Mouse (Mus musculus): ENCODE results near the gene Med18.
"Not testable (repeated sequence)": the region's sequence is repeated elsewhere in the genome, so short reads cannot be mapped to it uniquely, and the experiment has no call there.

Gene Med18

DNA sequence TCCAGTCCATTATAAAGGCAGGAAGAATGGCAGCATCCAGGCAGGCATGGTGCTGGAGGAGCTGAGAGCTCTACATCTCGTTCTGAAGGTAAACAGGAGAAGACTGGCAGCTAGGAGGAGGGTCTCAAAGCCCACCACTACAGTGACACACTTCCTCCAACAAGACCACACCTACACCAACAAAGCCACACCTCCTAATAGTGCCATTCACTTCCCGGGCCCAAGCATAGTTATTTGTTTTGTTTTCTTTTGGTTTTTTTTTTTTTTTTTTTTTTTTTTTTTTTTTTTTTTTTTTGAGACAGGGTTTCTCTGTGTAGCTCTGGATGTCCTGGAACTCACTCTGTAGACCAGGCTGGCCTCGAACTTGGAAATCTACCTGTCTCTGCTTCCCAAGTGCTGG lies 18.4 kb upstream of the Med18 start:
- not testable (repeated sequence) for DNase-seq (ENCODE audit: low spot score)

DNA sequence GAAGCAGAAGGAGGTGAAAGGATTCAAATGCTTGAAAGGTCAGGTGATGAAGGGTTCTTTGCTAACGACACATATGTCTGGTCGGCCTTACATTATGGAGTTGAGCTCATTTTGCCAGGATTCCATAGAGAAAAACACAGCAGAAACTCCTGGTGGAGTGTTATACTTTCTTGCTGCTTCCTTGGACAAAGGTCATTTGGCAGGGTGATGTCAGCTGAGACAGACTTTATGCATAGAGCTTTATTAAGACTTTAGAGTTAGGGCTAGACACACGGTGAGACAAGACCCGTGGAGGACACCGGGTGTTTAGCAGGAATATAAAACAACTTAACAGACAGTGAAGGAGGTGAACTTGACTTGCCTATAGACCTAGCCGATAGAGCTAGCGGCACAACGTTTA lies 14.1 kb upstream of the Med18 start:
- DNase-seq (ENCODE audit: low spot score): no peak

DNA sequence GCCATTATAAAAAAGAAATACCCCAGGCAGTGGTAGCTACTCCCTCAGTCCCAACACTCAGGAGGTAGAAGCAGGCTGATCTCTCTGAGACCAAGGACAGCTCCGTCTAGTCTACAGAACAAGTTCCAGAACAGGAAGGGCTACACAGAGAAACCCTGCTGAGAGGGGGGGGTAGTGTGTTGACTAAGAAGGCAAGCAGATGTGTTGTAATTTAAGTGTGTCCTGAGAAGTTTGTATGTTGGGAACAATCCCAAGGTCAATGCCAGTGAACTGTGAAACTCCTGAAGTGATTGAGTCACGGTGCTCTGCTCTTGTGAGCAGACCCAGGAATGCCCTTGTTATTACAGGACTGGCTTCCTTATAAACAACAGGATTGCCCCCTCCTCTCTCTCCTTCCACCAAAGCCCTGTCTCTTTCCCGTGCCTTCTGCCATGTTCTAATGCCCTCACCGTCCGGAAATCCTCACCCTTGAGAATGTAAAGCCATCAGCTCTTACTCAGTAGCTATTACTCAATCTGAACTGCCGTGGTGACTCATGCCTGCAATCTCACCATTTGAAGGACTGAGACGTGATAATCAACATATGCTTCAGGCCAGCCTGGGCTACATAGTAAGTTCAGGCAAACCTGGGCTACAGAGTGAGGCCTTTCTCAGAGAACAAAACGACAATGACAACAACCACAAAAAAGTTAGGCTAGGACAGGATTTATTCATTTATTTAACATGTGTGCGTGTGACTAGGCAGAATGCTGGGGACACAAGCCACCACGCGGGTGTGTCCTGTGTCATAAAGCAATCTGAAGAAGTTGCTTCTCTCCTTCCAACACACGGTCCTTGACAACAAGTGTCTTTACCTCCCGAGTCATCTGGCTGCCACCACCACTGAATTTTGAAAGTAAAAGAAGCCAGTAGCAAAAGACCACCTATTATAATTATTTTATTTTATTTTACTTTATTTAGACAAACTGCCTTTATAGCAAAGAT lies 12.5 kb upstream of the Med18 start:
- DNase-seq (ENCODE audit: low spot score): peak; percentile 38

DNA sequence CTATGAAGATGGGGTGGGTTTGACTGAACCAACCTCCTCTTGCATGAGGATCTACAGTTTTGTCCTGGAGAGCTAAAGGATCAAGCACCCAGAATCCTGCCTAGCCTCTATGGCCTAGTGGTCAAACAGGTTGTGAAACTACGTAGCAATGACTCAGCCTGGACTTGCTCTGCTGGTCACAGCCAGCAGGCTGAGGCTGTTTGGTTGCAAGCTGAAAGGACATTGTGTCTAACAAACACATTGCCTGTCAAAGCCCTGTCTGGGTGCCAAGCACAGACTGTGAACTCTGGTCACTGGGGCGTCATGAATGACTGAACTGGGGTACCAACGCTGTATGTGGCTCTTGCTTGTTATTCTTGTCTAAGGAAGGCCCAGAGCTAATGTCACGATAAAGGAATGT lies 10.9 kb upstream of the Med18 start:
- DNase-seq (ENCODE audit: low spot score): peak; percentile 68

DNA sequence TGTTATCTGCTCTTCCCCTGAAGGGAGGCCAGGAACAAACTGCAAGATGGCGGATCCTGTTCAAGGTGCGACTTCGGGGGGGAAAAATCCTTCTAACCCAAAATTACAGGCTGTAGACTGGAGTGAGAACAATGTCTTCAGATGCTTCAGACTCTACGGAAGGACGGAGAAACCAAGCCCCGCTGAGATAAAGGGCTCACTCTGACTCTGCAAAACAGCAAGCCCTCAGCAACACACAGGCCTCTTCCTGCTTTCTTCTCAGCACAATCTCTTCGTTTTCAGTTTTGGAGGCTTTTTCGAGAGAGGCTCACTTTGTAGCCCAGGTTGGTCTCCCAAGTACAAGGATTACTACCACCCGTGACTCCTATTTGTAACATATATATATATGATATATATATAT lies 9.7 kb upstream of the Med18 start:
- DNase-seq (ENCODE audit: low spot score): no peak

DNA sequence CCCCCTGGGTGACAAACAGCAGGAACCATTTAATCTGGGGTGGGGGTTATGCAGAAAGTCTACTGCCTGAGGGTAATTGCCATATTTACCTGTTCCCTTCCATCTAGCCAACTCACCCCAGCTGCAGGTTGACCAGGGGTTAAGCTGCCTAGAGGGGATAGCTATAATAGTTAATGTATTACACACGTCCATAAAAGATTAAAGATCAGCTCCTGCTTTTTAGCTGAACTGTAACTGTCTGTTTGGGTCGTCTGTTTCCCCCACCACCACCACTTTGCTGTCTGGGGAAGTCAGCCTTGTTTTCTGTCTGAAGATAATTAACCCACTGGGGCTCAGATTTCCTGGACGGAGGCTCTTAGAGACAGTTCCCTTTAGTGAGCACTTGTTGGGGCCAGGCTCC lies 6.2 kb upstream of the Med18 start:
- no peak for DNase-seq (ENCODE audit: low spot score)

DNA sequence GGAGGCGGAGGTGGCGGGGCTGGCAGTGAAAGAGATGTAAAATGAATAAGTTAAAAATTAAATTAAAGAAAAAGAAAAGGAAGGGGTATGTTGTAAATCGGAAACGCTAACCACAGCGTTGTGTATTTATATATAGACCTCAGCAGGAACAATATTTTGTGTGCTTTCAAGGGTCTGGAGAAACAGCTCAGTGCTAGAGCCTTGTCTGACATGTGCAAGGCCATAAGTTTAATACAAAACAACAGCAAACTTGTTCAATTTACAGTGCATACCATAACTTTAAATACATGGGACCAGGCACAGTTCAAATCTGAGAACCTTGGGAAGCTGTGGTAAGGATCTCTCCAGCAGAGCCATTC lies 513 bp upstream of the Med18 start:
- DNase-seq (ENCODE audit: low spot score): no peak

DNA sequence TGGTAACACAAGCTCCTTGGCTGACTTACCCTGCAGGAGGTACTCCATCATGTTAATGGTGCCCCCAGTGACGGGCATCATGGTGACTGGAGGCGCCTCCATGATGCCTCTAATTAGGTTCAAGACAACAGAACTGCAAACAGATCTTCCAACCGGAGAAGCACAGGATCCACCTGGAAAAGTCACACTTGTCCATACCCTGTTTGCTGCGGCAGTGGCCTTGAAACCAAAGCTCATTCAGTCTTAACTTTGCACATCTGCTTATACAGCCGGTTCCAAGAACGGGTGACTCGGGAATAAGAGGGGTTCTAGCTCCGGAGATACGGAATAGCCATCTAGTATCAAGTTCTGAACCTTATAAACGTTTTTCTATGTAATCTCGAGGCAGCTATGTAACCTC lies 885 bp downstream of the Med18 start:
- DNase-seq (ENCODE audit: low spot score): no peak

DNA sequence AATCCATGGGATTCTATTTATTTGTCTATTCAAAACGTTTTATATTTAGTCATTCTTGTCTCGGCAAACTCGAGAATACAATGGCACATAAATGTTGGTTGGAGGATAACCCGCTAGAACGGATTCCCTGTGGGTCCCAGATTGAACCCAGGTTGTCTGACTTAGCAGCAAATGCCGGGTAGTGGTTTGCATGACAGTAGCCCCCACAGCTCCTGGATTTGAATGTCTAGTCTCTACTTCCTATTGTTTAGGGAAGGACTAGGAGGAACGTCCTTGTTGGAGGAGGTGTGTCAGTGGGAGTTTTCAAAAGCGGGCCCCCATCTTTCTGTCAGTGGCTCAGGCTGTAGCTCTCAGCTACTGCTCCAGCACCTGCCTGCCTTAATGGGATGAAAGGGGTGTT lies 3.5 kb downstream of the Med18 start:
- DNase-seq (ENCODE audit: low spot score): no peak

DNA sequence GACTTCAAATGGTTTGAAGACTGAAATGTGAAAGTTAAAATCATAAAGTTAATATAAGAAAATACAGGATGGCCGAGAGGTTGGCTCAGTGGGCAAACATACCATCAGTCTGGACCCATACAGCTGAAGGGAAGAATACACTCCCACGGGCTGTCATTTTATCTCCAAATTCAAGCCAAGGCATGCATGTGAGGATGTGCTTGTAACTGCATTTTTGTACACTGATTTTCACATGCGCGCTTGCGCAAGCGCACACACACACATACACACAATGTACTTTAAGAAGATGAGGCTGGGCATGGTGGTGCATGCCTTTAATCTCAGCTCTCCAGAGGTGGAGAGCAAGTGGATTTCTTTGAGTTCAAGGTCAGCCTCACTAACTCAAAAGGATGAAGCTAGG lies 8.2 kb downstream of the Med18 start:
- DNase-seq (ENCODE audit: low spot score): no peak

DNA sequence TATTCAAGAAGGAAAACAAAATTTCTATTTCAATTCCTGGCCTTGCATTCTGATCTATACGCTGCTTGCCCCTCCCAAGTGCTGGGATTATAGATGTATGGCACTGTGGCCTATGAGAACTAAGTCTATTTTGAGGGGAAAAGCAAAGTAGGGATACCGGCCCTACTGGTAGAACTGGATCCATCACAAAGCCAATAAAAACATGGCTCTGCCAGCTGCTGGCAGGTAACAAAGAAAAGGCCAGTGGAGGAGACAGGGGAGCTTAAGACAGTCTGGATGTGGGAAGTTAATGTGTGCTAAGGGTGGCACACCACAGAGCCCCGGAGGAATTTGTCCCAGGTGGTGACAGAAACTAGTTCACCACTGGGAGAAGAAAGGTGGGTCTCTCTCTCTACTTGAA lies 8.6 kb downstream of the Med18 start:
- no peak for DNase-seq (ENCODE audit: low spot score)

DNA sequence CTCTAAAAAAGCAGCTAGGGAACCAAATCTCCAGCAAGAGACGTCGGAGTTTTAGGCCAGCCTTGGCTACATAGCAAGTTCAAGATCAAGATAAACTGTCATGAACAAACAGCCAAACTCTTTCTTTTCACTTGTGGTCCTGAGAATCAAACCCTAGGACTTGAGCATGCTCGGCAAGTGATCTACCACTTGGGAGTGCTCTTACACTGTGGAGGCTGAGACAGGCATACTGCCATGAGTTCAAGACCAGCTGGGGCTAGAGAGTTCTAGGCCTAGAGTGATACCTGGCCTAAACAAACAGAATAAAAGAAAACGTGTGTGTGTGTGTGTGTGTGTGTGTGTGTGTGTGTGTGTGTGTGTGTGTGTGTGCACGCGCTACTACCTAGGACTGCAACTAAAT lies 9.5 kb downstream of the Med18 start:
- DNase-seq (ENCODE audit: low spot score): no peak

DNA sequence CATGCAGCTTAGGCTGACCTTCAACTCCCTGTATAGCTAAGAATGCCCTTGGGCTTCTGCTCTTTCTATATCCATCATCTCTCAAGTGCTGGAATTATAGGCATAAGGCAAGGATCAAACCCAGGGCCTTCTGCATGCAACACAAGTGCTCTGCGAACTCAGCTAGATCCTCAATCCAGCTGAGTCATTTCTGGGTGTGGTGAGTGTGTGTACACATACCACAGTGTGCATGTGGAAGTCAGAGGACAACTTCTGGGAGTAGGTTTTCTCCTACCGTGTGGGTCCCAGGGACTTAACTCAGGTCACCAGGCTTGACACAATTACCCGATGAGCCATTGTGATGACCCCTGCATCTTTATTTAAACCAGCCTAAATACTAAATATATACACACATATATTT lies 13.9 kb downstream of the Med18 start:
- no peak for DNase-seq (ENCODE audit: low spot score)

DNA sequence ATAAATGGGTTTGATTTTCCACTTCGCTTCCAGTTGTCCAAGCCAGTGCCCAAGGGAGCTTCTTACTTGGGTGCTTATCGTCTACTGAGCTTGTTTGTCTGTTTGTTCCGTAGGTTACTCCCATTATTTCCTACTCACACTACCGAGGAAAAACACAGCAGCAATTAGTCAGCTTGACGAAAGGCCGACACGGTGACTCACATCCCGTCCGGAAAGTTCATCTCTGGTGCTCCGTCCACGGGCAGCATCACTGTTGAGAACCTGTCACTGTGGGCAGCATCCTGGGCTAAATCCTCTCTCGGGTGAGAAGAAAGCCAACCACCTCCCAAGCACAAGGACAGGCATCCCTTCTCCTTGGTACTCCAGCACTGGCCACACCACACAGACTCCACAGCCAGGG lies 17.6 kb downstream of the Med18 start:
- DNase-seq (ENCODE audit: low spot score): no peak

DNA sequence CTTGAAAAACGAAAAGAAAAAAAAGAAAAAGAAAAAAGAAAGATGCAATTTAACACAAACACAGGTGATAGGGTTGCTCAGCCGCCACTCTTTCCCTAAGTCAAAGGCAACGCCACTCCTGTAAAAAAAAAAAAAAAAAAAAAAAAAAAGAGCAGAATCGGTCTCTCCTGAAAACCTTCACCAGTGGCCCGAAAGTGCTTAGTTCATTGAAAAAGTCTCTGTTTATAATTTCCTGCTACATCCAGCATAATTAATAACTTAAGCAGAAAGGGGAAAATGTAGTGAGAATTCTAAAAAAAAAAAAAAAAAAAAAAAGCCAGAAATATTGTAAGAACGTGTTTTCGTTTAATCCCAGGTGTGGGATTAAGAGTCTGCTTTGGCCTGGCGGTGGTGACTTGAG lies 19.2 kb downstream of the Med18 start:
- DNase-seq (ENCODE audit: low spot score): no peak

DNA sequence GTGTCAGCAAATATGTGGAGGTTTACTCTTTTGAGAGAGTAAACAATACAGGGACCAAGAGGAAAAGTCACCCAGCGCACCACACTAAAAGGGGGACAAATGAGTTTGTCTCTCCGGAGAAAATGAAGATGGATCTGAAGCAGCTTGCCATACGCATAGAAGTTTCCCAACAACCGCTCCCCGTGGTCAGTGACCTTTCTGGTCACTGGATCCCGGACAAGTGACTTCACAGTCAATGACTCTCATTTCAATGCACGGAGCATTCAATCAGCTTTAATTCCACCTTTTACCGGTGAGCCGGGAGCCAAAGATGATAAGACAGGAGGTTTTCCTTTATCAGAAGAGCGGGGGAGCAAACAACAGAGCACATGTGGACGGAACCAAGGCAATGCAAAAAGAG lies 25.9 kb downstream of the Med18 start:
- DNase-seq (ENCODE audit: low spot score): no peak

DNA sequence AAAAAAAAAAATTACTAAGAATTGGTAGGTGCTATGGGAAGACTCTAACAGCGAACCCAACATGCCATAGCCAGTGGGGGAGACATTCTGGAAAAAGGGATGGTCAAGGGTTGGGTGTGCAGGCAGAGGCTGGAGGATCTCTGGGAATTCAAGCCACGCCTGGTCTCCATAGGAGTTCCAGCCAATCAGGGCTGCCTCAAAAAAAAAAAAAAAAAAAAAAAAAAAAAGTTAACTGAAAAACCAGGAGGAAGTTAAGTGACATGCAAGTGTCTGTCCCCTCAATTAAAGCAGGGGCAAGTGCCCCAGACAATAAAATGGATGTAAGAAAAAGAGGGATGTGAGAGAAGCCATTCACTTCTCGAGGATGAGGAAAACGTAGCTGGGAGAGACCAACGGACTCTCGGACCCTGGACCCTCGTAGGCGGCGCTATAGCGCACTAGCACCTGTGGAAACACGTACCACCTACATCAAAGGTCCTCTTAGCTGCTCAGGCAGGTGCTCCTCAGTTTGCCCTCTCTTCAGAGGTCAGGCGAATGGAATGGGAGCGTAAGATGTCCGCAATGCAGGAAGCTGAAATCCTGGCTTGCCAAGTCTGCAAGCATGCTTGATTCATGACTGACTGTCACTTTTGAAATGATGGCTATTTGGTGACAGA lies 30.9 kb downstream of the Med18 start:
- DNase-seq (ENCODE audit: low spot score): no peak

DNA sequence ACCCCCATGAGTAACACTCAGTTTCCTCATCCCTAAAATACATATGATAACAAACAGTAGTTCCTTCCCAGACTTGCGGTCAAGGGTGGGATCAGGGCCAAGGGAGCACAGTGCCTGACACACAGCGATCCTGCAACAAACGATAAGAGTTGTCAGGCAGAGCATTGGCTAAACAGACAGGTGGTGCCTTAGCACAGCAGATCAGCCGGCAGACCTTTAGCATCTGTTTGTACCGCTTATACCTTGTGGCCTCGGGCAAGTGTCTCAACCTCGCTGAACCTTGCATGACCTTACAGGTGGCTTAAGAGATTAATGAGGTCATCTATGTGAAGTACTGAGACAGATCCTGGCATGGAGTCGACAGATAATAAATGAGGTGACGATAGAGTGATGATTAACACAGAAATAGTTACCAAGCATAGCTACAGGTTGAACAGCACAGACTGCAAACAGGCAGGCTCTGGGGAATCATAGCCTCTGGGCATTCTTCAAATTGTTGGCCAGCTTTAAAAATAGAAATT lies 35.6 kb downstream of the Med18 start:
- no peak for DNase-seq (ENCODE audit: low spot score)

DNA sequence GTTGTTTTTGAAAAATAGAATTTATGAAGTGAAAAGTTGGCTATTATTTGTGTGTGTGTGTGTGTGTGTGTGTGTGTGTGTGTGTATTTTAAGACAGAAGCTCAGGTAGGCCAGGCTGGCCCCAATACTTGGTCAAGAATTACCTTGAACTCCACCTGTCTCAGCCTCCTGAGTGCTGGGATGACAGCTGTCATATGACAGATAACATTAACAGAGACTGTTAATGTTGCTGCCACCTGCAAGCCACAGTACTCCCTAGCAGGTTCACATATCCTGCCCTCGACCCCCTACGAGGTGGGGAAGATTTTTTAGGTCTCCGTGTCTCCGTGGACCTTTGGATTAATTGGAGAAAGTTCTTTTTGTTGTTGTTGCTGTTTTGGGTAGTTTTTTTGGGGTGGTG lies 36.2 kb downstream of the Med18 start:
- DNase-seq (ENCODE audit: low spot score): no peak

DNA sequence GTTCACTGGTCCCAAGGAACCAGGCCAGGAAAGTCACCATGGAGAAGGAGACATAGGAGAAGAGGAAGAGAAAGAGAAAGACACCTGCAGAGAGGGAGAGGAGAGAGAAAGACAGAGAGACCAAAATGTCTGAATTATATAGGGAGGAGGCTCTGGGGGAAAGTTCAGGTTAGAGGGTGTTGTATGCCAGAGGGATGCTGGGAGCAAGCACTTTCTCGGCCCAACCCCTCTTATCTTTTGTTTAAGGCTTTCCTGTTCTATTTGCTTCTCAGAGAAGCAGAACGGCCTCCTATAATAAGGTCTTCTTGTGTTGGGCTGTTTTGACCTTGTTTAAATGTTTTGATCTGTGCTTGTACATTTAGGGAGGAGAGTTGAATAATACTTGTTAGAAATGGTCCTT lies 37.7 kb downstream of the Med18 start:
- no peak for DNase-seq (ENCODE audit: low spot score)

DNA sequence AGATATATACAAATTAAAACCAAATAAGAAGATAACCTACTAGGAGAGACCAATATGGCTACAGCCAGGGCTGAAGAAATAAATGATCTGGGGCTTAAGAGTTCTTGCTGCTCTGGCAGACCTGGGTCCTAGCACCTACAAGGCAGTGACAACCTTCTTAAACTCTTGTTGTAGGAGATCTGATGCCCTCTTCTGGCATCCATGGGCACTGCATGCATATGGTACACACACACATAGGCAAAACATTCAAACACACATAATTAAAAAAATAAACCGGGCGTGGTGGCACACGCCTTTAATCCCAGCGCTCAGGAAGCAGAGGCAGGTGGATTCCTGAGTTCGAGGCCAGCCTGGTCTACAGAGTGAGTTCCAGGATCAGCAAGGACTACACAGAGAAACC lies 39.0 kb downstream of the Med18 start:
- no peak for DNase-seq (ENCODE audit: low spot score)

DNA sequence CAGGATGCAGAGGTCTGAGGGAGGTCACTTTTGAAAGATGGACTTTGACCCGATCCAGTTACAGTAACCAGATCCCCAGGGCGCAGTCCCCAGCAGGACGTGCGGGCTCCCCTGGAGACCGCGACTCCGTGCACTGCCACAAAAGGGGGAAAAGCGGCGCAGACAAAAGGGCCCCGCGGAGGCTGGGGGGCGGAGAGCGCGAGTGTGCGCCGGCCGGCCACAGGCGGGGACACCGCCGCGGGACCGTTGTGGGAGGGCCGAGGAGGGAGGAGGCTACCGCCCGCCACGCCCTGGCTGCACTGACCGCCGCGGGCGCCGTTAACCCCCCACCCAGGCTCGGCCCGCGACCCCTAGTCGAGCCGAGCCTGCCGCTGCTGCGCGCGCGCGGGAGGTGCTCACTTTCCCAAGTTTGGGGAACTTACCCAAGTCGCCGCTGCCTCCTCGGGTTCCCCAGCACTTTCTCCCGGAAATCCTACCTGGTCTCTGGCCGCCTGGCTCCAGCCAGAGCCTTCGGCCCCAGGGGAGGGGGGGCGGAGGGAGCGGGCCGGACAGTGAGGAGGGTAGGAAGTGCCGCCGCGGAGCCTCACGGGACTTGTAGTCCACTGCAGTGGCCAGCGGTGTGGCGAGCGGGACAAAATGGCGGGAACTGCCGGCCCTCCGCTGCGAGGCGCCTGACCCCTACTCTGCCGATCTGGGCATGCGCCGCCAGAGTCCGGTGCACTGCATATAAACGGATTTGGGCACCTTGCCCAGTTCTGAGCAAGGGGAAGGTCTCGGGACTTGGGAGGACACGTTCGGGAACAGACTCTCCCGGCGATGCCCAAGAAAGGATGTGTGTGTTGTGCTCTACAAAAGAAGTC lies 41.6 kb downstream of the Med18 start, which contains the start of gene Phactr4:
Gene Phactr4, minus strand, starts transcription at position 567 of the 860 bp plus-strand sequence.
- peak; percentile 97 for DNase-seq (ENCODE audit: low spot score)
